Mouse (Mus musculus) urinary bladder, postnatal 4 days (tissue): Measurements from ENCODE around the gene Arx.

Experiments used
- DNase-seq, 2 experiments: peaks; one replicate each; pipeline ENCODE4 v3.0.0; 2021 to 2022; ENCODE audit warnings: low spot score in 2 of 2

Arx gene

DNA sequence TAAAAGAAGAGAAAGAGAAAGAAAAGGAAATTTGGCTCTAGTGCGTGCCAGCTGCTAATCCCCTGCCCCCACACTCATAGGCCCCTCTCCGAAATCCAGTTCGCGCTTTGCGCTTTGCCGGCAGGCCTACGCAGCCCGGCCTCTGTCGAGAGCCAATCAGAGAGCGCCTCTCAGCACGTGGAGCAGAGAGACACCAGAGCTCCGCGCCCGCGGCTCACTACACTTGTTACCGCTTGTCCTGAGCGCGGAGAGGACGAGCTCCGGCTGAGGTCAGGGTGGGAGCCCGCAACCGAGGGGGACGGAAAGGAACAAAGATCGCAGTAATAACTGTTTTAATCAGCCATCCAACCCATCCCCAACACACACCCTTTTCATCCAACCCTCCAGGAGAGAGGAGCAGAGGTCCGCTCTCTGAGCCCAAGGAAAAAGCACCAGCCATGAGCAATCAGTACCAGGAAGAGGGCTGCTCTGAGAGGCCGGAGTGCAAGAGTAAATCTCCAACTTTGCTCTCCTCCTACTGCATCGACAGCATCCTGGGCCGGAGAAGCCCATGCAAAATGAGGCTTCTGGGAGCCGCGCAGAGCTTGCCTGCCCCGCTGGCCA lies at the start of gene Arx:
TSS of gene Arx (plus strand) at position 155 of the 603 bp plus-strand sequence.
- DNase-seq, result peak in 1 of 2 experiments; percentile 70

DNA sequence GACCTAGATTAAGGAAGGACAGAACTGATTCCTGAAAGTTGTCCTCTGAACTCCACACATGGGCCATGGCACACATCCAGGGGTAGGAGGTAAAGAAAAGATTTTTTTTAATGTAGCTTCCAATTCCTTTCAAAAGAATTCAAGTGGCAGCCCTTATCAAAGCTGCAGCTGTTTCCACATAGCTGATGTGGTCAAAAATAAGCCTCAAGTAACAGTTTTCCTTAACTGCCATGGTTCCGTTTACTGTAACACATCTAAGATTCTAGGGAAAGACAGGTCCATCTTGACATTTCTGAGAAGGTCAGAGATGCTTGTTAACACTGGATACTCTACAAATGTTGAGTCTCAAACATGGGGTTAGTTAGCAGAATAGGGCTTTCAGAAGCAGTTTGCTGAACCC lies 34.9 kb upstream of the Arx start:
- DNase-seq, result no peak

- DNase-seq, result no peak
These were observed 10.6 kb upstream of the Arx start for GRCm38 (mm10) chrX:93275689-93276088.

GRCm38 (mm10) chrX:93279940-93280339 lies 6.3 kb upstream of the Arx start:
- DNase-seq, result no peak

GRCm38 (mm10) chrX:93281028-93281723 lies 5.1 kb upstream of the Arx start:
- peak in 1 of 2 experiments; percentile 65 for DNase-seq

- no peak for DNase-seq
These were observed 4.5 kb upstream of the Arx start for GRCm38 (mm10) chrX:93281756-93282155.

GRCm38 (mm10) chrX:93285091-93285490 lies 1.2 kb upstream of the Arx start:
- no peak for DNase-seq

GRCm38 (mm10) chrX:93288339-93288738 lies 2.1 kb downstream of the Arx start:
- DNase-seq, result no peak

DNA sequence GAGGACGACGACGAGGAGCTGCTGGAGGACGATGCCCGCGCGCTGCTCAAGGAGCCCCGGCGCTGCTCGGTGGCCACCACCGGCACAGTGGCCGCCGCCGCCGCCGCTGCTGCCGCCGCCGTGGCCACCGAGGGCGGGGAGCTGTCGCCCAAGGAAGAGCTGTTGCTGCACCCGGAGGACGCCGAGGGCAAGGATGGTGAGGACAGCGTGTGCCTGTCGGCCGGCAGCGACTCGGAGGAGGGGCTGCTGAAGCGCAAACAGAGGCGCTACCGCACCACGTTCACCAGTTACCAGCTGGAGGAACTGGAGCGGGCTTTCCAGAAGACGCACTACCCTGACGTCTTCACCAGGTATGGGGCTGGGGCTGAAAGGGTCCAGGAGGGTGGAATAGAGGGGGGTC lies 2.8 kb downstream of the Arx start:
- DNase-seq, result no peak

GRCm38 (mm10) chrX:93289851-93290380 lies 3.7 kb downstream of the Arx start:
- DNase-seq, result no peak

GRCm38 (mm10) chrX:93292031-93292430 lies 5.8 kb downstream of the Arx start:
- no peak for DNase-seq

DNA sequence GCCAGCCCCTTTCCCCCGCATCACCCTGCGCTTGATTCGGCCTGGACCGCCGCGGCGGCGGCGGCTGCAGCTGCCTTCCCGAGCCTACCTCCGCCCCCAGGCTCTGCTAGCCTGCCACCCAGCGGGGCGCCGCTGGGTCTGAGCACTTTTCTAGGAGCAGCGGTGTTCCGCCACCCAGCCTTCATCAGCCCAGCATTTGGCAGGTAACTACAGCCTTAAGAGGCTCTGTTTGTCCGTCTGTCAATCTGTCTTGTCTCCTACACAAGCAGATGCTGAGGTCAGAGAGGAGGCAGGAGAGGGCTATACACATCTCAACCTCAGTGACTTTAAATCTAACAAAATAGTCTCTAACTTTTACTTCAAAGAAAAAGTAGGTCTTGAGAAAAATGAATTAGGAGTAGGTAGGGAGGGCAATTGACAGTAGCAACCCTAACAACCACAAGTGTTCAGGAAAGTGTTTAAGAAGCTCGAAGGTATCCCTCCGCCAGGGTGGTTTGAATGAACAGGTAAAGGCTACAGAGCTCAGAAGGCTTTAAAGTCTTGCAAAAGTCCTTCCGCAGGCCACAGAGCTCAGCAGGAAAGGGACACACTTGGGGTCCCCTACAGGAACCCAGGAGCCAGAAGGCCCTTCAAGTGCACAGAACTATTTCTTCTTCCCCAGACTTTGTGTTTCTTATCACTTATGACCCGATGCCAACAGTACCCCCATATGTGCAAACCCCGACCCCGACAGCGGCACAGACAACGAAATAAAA lies 8.7 kb downstream of the Arx start:
- DNase-seq, result no peak

DNA sequence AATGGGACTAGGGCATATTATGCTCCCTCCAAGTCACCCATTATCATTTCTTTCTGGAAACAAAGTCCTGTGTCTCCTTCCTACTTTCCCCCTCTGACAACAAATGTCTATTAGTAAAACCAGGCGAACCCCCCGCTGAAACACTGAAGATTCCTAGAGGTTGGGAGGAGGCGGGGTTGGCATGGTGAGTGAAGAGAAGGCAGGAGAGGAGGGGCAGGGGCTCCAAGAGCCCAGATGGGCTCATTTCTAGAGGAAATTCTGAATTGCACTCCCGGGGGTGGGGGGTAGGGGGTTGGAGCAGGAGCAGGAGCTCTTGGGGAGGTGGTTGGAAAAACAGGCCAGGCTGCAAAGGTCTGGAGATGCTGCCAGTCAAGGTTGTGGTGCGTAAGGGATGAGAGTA lies 9.6 kb downstream of the Arx start:
- no peak for DNase-seq

GRCm38 (mm10) chrX:93297001-93297441 lies 10.8 kb downstream of the Arx start:
- DNase-seq, result no peak

DNA sequence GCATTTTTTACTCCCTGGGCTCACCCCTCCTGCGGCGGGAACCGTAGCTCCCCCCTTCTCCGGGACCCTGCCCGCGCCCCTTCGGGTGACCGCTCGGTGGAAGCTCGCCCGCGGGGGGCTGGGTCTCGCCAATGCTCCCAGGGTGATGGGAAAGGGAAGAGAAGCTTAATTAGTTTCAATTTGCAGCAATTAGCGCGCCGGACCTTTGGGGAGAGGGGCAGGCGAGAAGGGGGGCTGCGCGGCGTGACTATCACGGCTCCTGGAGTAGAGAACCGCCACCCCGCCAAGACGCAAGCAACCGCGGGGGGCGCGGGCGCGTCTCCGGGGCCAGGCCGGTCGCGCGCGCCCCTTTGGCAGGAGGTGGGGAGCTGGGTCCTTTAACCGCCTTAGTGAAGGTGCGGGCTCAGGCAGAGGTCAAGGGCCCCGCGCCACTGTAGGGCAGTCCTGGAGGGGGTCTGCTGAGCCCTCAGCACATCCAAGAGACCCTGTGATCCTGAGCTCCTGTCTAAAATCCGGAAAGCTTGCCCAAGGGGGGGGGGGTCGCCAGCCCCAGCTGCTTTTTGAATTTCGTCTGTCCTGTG lies 12.9 kb downstream of the Arx start:
- DNase-seq, result no peak

DNA sequence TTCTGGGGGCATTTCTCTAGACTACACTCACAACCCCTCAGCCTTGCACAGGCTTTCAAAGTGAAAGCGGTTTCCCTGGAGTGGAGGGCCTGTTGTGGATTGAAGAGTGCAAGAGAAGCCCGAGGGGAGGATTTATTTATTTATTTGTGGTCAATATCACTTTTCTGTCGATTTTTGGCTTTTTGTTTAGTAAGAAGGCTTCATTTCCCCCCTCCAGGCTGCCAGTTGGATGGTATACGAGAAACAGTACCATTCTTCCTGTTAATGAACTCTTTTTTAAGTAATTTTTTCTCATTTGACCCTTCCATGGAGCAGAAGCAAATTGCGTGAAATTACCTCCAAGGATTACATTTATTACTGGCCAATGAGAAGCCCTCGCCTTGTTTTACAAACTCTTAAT lies 13.5 kb downstream of the Arx start:
- DNase-seq, result no peak

GRCm38 (mm10) chrX:93300183-93300815 lies 14.1 kb downstream of the Arx start:
- DNase-seq, result no peak

- no peak for DNase-seq
These were observed 15.6 kb downstream of the Arx start for GRCm38 (mm10) chrX:93301798-93302197.

DNA sequence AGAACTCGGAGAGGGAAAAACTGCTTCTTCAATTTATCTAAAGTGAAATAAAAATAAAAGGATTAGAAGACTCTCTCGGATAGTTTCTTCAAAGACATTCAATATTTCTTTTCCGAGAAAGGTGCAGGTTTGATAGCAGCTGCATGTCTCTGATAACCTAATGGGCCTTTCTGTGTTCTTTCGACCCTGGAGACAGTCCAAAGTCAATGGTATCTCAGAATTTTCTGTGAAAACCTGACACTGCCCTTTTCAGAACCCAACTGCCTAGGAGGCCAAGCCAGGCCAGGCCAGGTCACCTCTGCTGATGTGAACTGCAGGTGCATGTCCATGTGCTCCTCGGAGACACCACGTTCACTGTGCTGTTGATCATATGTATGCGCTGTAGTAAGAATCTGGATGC lies 19.5 kb downstream of the Arx start:
- DNase-seq, result no peak

DNA sequence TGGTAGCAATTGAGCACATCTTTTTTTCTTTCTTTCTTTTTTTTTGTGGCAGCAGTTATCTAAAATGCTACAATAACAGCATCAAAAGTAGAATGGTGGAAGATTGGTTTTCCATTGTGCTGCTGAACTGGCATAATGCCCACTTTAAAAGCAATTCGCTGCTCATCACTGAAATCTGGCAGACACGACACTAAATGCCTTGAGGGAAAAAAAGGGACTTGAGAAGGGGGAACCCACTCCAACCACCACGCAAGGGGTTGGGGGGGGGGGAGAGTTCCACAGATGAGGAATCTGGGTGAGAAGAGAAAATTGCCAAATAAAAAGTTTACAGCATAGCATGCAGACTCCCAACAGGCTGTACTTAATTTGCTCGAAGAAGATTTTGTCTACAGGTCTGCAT lies 31.3 kb downstream of the Arx start:
- no peak for DNase-seq

- DNase-seq, result no peak
These were observed 33.7 kb downstream of the Arx start for GRCm38 (mm10) chrX:93319979-93320378.

DNA sequence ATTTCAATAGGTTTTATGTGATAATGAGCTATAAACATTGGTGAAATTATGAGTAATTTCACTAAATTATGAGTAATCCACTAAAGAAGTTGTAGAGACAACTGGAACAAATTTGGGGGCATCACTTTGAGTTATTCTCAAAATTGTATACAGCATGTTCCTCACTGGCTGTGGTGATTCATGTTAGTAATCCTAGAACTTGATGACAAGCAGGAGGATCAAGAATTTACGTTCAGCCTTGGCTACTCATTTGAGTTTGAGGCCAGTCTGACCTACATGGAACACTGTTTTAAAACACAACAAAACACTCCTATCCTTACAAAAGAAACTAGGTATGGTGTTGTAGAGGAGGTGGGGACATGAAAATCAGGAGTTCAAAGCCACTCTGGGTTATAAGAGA lies 35.1 kb downstream of the Arx start:
- DNase-seq, result no peak
